Comparison of ENCODE assay signal across 8 mouse cellular contexts in the genomic region with DNA sequence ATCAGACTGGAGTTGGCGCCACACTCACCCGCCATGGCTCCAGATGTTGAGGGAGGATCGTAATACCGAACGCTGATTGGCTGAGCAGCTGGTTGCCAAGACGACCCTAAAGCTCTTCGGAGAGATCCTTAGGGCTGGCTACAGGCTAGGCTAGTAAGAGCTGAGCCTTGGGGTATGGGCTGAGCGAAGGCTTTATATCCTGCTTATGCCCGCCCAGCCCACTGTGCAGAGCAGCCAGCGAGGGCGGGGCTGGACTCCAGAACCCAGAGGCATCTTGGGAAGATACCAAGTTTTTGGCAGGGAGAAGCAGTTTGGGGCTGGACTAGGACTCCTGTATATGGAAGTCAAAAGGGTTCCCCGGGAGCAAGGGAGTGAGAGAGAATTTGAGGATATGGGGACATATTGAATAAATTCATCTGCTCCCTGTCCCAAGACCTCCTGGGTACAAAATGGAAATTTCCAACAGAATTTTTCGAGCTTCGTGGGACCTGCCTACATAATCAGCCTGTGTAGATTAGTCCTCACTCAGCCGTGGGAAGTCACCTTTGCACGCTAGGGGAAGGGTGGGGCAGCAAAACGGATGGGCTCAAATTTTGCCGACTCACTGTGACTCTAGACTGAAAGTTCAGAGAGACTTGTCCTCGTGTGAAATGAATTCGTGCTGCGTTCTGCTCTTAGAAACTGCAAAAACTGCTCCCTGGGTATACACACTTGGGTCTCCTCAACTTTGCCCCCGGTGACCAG. TPM values are rescaled to one million over a fixed set of nuclear protein-coding genes. Genes with fewer than 3 reads are reported as not detected.
A peak's percentile ranks its signal among the peaks of the same experiment; 100 is the strongest.
DNase-seq lines count a peak whose midpoint lies in the region; ATAC-seq lines count a peak whose summit lies in the region.

TSS of gene Nqo1 (minus strand) at position 169 of the 744 bp plus-strand sequence.

- peak within 1 kb of the TSS; percentile 59 for H3K27ac ChIP-seq in embryonic facial prominence, embryonic 12.5 days
- no peak within 1 kb of the TSS; the same call in 1 of the 2 replicates for H3K27ac ChIP-seq in midbrain, embryonic 11.5 days (ENCODE audit: low read depth, low read length)

- H3K9me3 ChIP-seq in embryonic facial prominence, embryonic 12.5 days, result no peaks in the 10 kb centered on the region
- H3K9me3 ChIP-seq in midbrain, embryonic 11.5 days (ENCODE audit: control insufficient read depth, low read length), result no peaks in the 10 kb centered on the region

- H3K27me3 ChIP-seq in embryonic facial prominence, embryonic 12.5 days, result no peaks in the 10 kb centered on the region
- H3K27me3 ChIP-seq in midbrain, embryonic 11.5 days (ENCODE audit: control insufficient read depth, insufficient read depth, low read length), result no peaks in the 10 kb centered on the region

- 9% methylated on average over 22 of the region's 22 CpGs for WGBS in embryonic facial prominence, embryonic 12.5 days
- WGBS in midbrain, embryonic 11.5 days, result 14% methylated on average over 22 of the region's 22 CpGs

- H3K4me3 ChIP-seq in embryonic facial prominence, embryonic 12.5 days, result peak within 1 kb of the TSS; percentile 30
- peak within 1 kb of the TSS; percentile 9; the same call in 1 of the 2 replicates for H3K4me3 ChIP-seq in midbrain, embryonic 11.5 days (ENCODE audit: low read depth, low read length)

- peak; percentile 92 for DNase-seq in 3134 (ENCODE audit: extremely low read depth, insufficient read length, low spot score)
- peak; percentile 80 to 83 for DNase-seq in adrenal gland, postnatal 36 days
- peak; percentile 99 for DNase-seq in heart, adult 11 months
- peak; percentile 88 for DNase-seq in kidney, adult 11 months
- DNase-seq in left cerebral cortex, postnatal 4 days, result peak; percentile 69
- DNase-seq in midbrain, embryonic 11.5 days (ENCODE audit: low spot score, missing footprints), result peak; percentile 96
- peak; percentile 84 for DNase-seq in skeletal muscle tissue, adult 2 months (ENCODE audit: low read depth, low spot score)

- peak; percentile 97 for ATAC-seq in embryonic facial prominence, embryonic 12.5 days (ENCODE audit: insufficient number of reproducible peaks, insufficient read depth, low FRiP score, low TSS enrichment)
- ATAC-seq in midbrain, embryonic 11.5 days (ENCODE audit: low FRiP score), result peak; percentile 99

- peaks cover 28% of the 10 kb centered on the region for H3K4me1 ChIP-seq in embryonic facial prominence, embryonic 12.5 days
- H3K4me1 ChIP-seq in midbrain, embryonic 11.5 days (ENCODE audit: control insufficient read depth, insufficient read depth, low read length), result peaks cover 5% of the 10 kb centered on the region; the same call in 1 of the 2 replicates

- H3K9ac ChIP-seq in embryonic facial prominence, embryonic 12.5 days, result peak within 1 kb of the TSS; percentile 24; the same call in 1 of the 2 replicates
- H3K9ac ChIP-seq in midbrain, embryonic 11.5 days (ENCODE audit: low read length), result peak within 1 kb of the TSS; percentile 36; the same call in 1 of the 2 replicates

- H3K36me3 ChIP-seq in embryonic facial prominence, embryonic 12.5 days, result peaks cover 5% of the 10 kb centered on the region; the same call in 1 of the 2 replicates
- no peaks in the 10 kb centered on the region for H3K36me3 ChIP-seq in midbrain, embryonic 11.5 days (ENCODE audit: control insufficient read depth, insufficient read depth, low read length)

- H3K4me2 ChIP-seq in embryonic facial prominence, embryonic 12.5 days (replicated peaks), result peak within 1 kb of the TSS; percentile 56
- peak within 1 kb of the TSS; percentile 42 for H3K4me2 ChIP-seq in midbrain, embryonic 11.5 days

- intact Hi-C loops in left cerebral cortex, postnatal 4 days (cut with DNase I), result no loop called here

RNA-seq across cellular contexts. Expression of gene Nqo1, which starts in this region (rescaled TPM):
- total RNA-seq in adrenal gland, postnatal 36 days (2021), result 1 to 10 TPM; 4.5 to 6.1 TPM
- polyA plus RNA-seq in embryonic facial prominence, embryonic 12.5 days (2016; fragmentation: Nextera tagmentation; extraction: Ambion mirVana), result 13.9 and 14.8 TPM in 2 replicates
- total RNA-seq in left cerebral cortex, postnatal 4 days (2021), result 1 to 10 TPM; 2.5 to 2.7 TPM
- 6.7 and 7.9 TPM in 2 replicates for polyA plus RNA-seq in midbrain, embryonic 11.5 days (2014; fragmentation: Nextera tagmentation; extraction: Ambion mirVana)
